Mouse (Mus musculus) adrenal gland, postnatal 10 days (tissue): ENCODE results near the gene Foxn3. TPM values are rescaled to one million over a fixed set of nuclear protein-coding genes. Genes with fewer than 3 reads are reported as not detected.
A peak's percentile ranks its signal among the peaks of the same experiment; 100 is the strongest.

Experiments used
- DNase-seq: peaks from one replicate; pipeline ENCODE4 v3.0.0; 2021; ENCODE audit warnings: mixed read lengths
- total RNA-seq, 2 experiments: library from RNA; stranded (reverse); gene quantifications; 2 replicates each; pipeline ENCODE4 v1.2.3; 2021

Gene Foxn3
- total RNA-seq, 2 experiments from 2014 or later, result 77.7 to 98.2 TPM

DNA sequence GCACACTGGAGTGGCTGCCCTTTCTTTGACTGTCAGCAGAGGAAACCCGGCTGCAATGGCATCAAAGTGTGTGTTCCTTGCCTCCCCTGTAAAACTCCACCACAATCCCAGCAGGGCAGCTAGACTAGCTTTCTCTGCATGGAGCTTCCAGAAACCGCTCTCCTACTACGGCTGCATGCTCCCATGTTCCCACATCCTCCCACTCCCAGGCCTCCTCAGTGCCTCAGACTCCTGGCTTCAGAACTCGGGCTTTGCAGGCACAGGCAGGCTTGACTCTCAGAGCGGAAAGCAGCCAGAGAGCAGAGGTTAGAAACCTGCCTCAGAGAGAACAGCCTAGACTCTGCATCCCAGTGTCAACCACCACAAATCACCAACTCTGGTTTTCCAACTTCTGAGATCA, 147.8 kb downstream of the Foxn3 start:
- DNase-seq, result no peak

DNA sequence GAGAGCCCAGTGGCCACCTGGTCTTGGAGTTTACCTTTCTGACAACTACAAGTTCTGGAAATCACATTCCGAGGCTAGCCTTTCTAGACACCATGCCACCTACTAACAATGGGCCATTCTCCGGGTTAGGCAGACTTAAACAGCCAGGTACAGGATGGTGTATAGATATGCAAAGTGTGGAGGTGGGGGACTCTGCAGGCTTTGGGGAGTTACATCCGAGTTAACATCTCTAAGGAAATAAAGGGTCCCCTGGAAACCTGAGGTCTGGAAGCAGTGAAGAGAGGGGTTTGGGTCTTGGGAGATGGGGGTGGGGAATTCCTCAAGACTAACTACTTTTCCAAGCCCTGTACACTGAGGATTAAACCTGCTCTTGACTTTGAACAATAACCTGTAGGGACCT, 150.9 kb downstream of the Foxn3 start:
- no peak for DNase-seq

- no peak for DNase-seq
Observed at GRCm38 (mm10) chr12:99412034-99412433, 151.3 kb downstream of the Foxn3 start.

DNA sequence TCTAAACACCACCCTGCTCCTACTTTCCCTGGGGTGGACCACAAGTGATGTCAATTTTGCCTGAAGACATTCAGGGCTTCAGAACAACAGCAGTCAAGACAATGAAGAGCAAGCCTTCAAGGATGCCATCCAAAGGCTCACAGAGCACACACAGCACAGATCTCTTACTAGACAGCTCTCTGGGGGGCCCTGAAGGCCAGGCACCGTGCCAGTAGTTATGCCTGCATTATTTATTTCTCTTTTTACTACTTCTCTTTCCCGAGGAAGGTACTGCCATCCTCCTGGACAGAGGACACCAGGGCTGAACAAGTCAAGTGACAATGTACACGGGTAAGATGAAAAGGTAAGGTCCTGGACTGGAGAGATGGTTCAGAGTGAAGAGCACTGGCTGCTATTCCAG, 154.7 kb downstream of the Foxn3 start:
- DNase-seq, result no peak

GRCm38 (mm10) chr12:99408089-99408488, 155.3 kb downstream of the Foxn3 start:
- no peak for DNase-seq

DNA sequence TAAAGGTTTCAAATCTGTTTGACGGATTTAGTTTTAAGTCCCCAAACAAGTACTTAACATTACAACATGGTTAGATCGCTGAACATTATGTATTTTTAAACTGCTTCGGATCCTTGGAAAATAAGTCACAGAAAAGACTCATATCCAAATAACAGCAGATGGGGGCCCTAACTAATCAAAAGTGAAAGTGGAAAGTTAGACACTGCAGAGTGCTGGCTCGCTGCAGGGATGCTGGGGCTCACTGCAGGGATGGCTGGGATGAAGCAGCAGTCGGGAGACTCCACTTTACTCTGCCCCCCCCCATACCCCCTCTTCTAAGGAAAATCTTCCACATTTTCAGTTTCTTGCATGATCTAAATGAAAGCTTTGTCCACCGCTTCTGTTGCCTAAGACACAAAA, 156.1 kb downstream of the Foxn3 start:
- peak; percentile 46 for DNase-seq

GRCm38 (mm10) chr12:99406697-99407317, 156.6 kb downstream of the Foxn3 start:
- no peak for DNase-seq

DNA sequence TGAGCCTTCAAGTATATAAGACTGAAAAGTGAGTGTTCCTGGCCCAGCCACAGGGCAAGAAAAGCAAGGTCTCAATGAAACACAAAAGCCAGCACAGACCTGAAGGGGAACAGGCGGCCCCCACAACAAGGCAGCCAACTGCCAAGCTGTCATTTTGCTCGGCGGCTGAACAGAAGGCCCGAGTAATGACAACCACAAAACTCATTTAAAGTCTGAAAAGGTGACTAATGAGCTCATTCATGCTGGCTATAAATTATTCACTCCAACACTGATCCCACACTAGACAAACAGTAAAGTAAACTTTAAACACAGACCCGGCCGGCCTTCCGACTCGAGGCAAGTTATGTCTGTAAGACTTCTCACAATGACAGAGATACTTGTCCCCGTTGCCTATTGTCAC, 157.1 kb downstream of the Foxn3 start:
- DNase-seq, result no peak

GRCm38 (mm10) chr12:99405401-99405800, 158.0 kb downstream of the Foxn3 start:
- DNase-seq, result no peak

DNA sequence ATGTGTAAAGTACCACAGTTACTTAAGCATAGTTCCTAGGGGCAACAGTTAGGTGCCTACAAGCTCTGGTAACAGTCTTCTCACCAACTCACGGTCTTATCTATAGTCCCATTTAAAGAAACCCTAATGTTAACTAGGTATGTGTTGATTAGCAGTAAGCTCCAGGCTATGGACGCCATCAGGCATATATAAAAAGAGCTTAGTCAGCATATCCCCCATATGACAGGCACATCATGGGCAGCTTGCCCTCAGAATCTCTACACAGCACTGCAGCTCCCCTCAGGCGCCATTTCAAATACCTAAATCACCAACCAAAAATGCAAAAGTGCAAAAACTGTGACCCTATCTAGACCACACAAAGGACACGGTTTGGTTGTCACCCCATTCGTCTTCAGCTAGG, 160.4 kb downstream of the Foxn3 start:
- no peak for DNase-seq

DNA sequence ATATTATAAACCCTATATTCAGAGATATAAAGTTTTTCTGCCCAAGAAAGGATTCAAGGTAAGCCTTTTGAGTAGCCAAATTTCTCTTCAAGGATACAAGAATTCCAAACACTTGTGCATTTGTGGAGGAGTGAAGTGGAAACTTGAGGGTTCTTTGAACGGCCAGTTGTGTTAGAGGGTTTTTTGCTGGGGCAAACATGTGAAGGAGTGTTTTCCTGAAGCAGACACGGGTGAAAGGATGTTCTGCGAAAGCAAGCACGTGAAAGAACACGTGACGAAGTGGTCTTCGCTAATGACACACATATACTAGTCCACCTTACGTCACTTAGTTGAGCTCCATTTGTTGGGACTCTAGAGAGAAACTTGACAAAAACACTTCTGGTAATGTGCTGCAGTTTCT, 162.5 kb downstream of the Foxn3 start:
- DNase-seq, result no peak

- DNase-seq, result no peak
Observed at GRCm38 (mm10) chr12:99399575-99399974, 163.8 kb downstream of the Foxn3 start.

GRCm38 (mm10) chr12:99396461-99396860, 166.9 kb downstream of the Foxn3 start:
- DNase-seq, result no peak

- DNase-seq, result peak; percentile 60
Observed at GRCm38 (mm10) chr12:99395082-99395481, 168.3 kb downstream of the Foxn3 start.

DNA sequence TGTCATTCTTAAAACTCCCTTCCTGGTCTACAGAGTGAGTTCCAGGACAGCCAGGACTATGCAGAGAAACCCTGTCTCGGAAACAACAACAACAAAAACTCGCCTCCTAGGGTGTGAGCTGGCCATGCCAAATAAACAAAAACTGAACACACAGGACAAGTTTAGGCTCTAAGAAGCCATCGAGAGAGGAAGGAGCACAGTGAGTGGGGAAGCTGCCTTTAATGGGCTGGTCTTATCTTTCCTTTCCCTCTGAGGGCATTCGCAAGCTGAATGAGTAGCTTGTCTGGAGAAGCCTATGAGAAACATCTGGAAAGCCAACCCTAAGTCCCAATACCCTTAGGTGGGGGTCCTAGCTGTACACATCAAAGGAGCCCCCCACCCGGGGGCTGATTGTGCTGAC, 168.7 kb downstream of the Foxn3 start:
- DNase-seq, result no peak

DNA sequence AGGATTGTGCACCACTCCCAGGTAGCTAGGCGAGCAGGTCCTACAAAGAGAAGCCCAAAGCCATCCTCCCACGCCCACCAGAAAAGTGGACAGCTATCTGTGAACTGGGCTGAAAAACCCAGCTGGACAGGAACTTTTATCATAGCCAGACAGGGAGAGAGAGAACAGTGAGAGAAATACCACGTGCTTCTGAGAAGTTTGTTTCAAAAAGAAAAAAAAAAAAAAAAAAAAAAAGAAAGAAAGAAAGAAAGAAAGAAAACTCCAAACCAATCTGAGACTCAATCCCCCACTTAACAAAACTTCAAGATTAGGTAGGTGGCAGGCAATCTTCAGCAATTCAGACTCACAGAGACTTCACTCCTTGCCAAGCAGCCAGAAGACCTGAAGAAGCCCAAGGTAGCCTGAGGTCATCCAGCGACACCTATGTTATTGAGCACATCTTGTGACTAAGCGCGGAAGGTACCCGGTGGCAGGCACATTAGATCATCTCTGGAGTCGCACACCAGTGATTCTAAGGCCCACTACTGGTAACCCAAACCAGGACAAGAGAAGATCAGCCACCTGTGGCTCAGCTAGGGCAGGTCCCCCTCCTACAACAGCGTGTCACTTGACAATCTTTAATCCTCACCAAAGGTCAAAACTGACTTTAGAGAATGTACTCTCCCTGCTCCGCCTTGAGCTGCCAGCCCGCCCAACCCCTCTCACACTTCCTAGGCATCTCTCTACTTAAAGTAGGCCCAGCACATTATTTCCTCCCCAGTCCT, 169.3 kb downstream of the Foxn3 start:
- no peak for DNase-seq

- peak; percentile 95 for DNase-seq
Observed at GRCm38 (mm10) chr12:99392944-99393866, 170.2 kb downstream of the Foxn3 start.

DNA sequence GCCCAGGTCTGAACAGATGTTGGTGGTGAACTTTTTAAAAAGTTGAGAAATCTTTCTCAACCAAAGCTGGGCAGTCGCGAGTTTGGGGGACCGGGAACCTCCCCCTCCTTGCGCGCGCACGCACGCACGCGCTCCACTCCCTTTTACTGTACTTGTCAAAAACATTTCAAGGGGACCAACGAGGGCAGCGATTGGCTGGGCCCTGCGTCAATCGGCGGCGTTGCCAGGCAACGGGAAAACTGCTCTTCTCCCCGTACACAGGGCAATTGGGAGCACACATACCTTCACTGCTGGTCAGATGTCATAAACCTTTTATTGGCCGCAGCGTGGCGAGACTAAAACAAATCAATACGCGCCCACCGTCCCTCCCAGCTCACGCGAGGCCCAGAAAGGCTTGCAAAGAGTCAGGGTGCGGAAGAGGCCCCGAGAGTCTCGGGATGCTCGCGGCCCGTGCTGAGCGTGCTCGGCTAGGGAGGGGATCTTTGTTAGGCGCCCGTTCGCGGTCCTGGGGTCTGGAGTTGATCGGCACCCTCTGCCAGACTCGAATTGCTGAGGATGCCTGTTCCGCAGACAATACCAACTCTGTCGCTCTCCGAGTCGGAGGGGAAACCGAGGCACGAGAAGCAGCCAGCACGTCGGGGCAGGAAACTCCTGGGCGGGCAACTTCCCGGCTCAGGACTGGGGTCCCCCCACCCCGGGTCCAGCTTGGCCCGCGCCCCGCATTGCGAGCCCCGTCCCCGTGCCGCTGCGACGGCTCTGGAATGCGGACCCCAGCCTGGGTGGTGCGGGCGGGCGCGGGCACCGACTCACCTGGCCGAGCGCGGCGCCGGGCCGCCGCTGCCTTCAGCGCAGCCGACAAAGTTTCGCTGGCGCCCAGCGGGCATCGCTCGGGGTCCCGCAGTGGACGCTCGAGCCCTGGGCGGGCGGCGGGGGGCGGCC, 171.2 kb downstream of the Foxn3 start:
- peak; percentile 100 for DNase-seq

DNA sequence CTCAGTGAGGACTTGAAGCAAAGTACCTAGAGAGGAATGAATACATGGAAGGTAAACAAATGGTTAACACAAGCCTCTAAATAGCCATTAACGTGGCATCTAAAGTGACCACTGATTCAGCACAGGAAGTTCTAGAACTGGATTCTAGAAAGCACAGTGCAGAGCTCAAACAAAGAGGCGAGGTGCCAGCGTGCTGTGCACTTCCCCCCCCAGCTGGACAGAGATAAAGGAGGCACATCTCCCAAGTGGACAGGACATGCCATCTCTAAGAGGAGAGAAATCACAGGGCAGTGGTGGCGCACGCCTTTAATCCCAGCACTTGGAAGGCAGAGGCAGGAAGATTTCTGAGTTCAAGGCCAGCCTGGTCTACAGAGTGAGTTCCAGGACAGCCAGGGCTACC, 173.0 kb downstream of the Foxn3 start:
- DNase-seq, result no peak

GRCm38 (mm10) chr12:99389244-99389643, 174.1 kb downstream of the Foxn3 start:
- no peak for DNase-seq

- peak; percentile 60 for DNase-seq
Observed at GRCm38 (mm10) chr12:99385897-99386834, 177.2 kb downstream of the Foxn3 start.
